Mouse (Mus musculus) adrenal gland, adult 2 months (tissue): ENCODE measurements around the gene 1700018B08Rik. TPM values are rescaled to one million over a fixed set of nuclear protein-coding genes. Genes with fewer than 3 reads are reported as not detected.

Source experiments
- DNase-seq: peaks from one replicate; pipeline ENCODE4 v3.0.0; 2021
- polyA plus RNA-seq: library from polyadenylated mRNA; depleted of rRNA; stranded (reverse); fragments of >200 nt; gene quantifications from 2 replicates; pipeline ENCODE4 v1.2.3, GENCODE M21; 2012; rRNA removed
- total RNA-seq, 2 experiments: library from RNA; stranded (reverse); gene quantifications; 2 replicates each; pipeline ENCODE4 v1.2.3; 2021

Gene 1700018B08Rik
- total and polyA plus RNA-seq, 3 experiments = not detected

DNA sequence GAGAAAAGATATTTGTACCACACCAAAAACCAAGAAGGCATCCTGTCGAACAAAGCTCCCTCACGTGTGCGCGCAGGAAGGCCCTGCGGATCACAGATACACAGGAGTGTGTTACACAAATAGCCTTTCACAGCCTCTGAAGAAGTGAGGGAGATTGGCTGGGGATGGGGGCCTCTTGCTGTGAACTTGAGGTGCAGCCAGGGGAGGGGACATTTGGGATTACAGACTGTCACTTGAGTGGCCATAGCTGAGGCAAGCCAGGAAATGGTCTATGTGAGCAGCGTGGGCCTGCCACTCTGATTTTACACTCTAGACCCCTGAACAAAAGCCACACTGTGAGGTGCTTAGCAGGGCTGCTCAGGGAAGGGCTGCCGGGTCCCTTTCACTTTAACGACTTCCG, 32.4 kb downstream of the 1700018B08Rik start:
- no peak for DNase-seq

DNA sequence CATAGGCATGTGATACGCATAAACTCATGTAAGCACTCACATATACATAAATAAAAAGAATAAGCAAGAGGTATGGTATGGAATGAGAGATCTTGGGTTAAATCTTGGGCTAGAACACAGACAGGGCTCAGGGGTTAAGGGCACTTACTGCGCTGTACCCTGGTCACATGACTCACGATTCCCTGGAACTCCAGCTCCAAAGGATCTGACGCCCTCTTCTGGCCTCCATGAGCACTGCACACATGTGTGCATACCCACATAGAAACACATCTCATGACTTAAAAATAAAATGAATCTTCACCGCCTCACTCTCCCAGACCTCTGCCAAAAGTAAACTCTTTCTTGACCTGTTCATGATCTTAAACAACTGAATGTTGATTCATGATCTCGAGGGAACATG, 46.5 kb downstream of the 1700018B08Rik start:
- no peak for DNase-seq

DNA sequence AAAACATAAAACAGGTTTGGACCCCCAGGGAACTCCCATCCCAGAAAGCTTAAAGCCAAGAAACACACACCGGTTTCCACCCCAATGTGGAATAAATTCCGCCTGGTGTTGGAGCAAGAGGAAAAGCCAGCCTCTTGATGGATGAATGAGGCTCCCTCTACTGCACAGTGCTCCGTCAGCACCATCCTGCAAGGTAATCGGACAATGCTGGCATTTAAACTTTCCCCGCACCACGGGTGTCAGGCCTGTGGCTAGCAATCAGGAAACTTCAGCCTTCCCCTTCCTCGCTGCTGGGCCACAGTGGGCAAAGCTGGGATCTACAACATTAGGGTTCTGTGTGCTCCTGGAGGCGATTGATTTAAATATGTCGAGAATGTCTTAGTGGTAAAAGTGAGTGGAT, 52.5 kb downstream of the 1700018B08Rik start:
- no peak for DNase-seq

DNA sequence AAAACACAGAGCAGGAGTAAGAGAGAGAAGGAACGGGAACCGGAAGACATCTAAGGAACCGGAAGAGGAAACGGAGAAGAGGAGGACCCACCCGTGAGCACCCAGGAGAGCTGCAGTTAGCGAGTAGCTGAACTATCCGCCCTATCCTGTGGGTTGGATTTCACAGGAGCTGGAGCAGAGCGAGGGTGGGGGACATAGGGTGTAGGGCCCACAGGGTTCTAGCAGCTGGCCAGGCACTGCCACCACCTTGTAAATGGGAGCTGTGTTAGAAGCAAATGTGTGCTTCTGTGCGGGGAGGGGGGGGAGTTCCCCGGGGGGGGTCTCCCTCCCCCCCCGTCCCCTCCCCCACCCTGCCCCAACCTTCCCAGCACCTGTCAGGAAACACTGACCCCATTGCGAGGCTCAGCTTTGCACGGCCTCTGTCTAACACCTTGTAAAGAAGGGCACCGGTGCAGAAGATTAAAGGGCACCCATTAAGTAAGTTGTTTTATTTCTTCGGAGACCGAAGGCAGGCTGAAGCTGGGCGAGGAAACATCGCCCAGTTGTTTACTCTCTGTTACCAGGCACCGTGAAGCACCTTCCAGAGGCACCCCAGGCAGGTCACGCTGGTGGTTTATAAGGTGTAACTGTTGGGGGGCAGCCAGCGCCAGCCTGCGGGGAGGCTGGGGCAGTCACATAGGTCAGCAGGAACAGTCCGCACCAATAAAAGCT, 59.9 kb downstream of the 1700018B08Rik start:
- no peak for DNase-seq

Other genes with a start within 250 kb of the 1700018B08Rik start
- 10 to 100 TPM; 35.1 to 40.0 TPM for gene Fbxo31, start 34.5 kb upstream of the 1700018B08Rik start, total RNA-seq
- gene Fbxo31, start 34.5 kb upstream of the 1700018B08Rik start, polyA plus RNA-seq = 61.4 and 73.9 TPM in 2 replicates
- 100 to 1,000 TPM; 169 to 183 TPM for gene Map1lc3b, start 46.0 kb upstream of the 1700018B08Rik start, total RNA-seq
- gene Map1lc3b, start 46.0 kb upstream of the 1700018B08Rik start, polyA plus RNA-seq = 92.0 and 145 TPM in 2 replicates
- 10 to 100 TPM; 32.9 to 44.8 TPM for gene Zcchc14, start 108.6 kb upstream of the 1700018B08Rik start, total RNA-seq
- 41.2 and 44.0 TPM in 2 replicates for gene Zcchc14, start 108.6 kb upstream of the 1700018B08Rik start, polyA plus RNA-seq
- 1 to 10 TPM; 1.6 to 2.2 TPM for gene Jph3, start 185.3 kb upstream of the 1700018B08Rik start, total RNA-seq
- 3.1 TPM in 2 replicates for gene Jph3, start 185.3 kb upstream of the 1700018B08Rik start, polyA plus RNA-seq